Mouse (Mus musculus) kidney, embryonic 14.5 days (tissue): ENCODE measurements at regions not wholly inside any gene's neighbourhood (a gene's known extent, or its start where the extent isn't known, plus 50 kb on each side); places are given as distances from the start of the nearest gene placed in this dataset.

Experiments used
- ATAC-seq: fragments of 200-750 bp; cut with Nextera tagmentation; 2 replicates; pipeline ENCODE4 v1.8.0; 2017; ENCODE audit warnings: moderate number of reproducible peaks, mild to moderate bottlenecking, moderate TSS enrichment, moderate library complexity; ENCODE audit not compliant: low FRiP score, low TSS enrichment
- H3K27ac ChIP-seq: fragments of 300-500 bp; sonication (generic); 2 replicates; pipeline ENCODE4 v1.5.1; 2014; ENCODE audit warnings: low read depth, mild to moderate bottlenecking, low read length, moderate library complexity, mixed read lengths
- H3K27me3 ChIP-seq: fragments of 300-500 bp; sonication (generic); 2 replicates; pipeline ENCODE4 v1.6.1; 2014; ENCODE audit warnings: mild to moderate bottlenecking, low read length; ENCODE audit not compliant: control insufficient read depth, insufficient read depth
- H3K36me3 ChIP-seq: fragments of 300-500 bp; sonication (generic); 2 replicates; pipeline ENCODE4 v1.6.1; 2014; ENCODE audit warnings: low read length, mixed read lengths; ENCODE audit not compliant: control insufficient read depth, insufficient read depth
- H3K4me1 ChIP-seq: fragments of 300-500 bp; sonication (generic); 2 replicates; pipeline ENCODE4 v1.6.1; 2014; ENCODE audit warnings: low read length, mixed read lengths; ENCODE audit not compliant: control insufficient read depth, insufficient read depth
- H3K4me2 ChIP-seq: fragments of 300-500 bp; sonication (generic); replicated peaks from 2 replicates; pipeline ENCODE4 v1.6.1; 2014; ENCODE audit warnings: low read depth, mild to moderate bottlenecking, low read length
- H3K4me3 ChIP-seq: fragments of 300-500 bp; sonication (generic); 2 replicates; pipeline ENCODE4 v1.5.1; 2014; ENCODE audit warnings: mild to moderate bottlenecking, low read length
- H3K9ac ChIP-seq: fragments of 300-500 bp; sonication (generic); 2 replicates; pipeline ENCODE4 v1.6.1; 2014; ENCODE audit warnings: low read depth, mild to moderate bottlenecking, low read length, moderate library complexity
- H3K9me3 ChIP-seq: fragments of 300-500 bp; sonication (generic); 2 replicates; pipeline ENCODE4 v1.6.1; 2016; ENCODE audit warnings: low read length; ENCODE audit not compliant: control insufficient read depth
- WGBS: fragments of 180-500 bp; shearing (Covaris S2); extraction: QIAGEN DNeasy Blood & Tissue Kit; methylation state at CpG from one replicate; pipeline ENCODE4 v1.1.7; 2014; 5-methylcytosine and 5-hydroxymethylcytosine counted together

- H3K9me3 ChIP-seq = no peaks in the 10 kb centered on the region
- H3K36me3 ChIP-seq = no peaks in the 10 kb centered on the region
- ATAC-seq = no peak
- no peaks in the 10 kb centered on the region for H3K4me1 ChIP-seq
- no peak overlapping the region for H3K27ac ChIP-seq
- no peak overlapping the region for H3K4me3 ChIP-seq
- H3K27me3 ChIP-seq = peaks cover 3% of the 10 kb centered on the region; the same call in 1 of the 2 replicates
- H3K9ac ChIP-seq = no peak overlapping the region
- H3K4me2 ChIP-seq = no peak overlapping the region
- WGBS = 48% methylated on average over 3 of the region's 3 CpGs
These were observed 148.9 kb downstream of the Bcl11a start for GRCm38 (mm10) chr11:24226755-24227154.

DNA sequence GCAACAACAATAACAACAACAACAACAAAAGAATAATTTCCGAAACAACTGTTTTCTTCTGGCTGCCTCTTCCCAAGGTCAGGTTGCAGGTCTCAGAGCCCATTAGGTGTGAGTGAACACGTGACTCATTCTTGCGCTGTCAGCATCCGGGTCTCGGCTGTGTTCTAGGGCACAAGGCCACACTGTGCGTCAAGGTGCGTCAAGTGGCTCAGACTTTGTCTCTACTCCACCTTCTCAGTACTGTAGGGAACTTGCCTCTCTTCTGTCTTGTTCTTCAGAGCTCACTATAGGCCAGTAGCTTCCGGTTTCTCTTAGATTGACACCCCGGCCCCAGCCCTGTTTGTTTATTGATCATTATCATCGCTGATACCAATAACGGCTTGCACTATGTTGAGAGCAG, 155.5 kb downstream of the Bcl11a start:
- WGBS = 68% methylated on average over 11 of the region's 11 CpGs

DNA sequence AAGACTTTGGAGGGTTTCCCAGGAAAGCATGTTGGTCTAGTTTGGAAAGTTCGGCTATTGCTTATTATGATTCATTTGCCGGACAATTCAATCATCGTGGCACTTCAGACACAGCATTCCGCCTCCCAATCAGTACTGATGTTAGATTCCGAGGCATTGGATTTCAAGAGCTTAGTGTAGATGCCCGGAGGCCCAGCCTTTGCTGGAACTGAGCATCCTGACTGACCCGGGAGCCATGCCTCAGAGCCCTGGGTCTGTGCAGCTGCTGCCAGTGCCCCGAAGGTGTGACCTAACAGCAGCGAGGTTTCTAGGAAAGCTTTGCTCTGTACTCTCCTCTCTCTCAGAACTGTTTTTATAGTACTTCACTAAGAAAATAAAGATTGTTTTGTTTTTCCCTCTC, 156.0 kb downstream of the Bcl11a start:
- 20% methylated on average over 9 of the region's 9 CpGs for WGBS
- Histone ChIP-seq H3K36me3 (no peaks in the 10 kb centered on the region), H3K4me2 (no peak overlapping the region), H3K9ac (no peak overlapping the region), H3K27ac (no peak overlapping the region), H3K27me3 (no peaks in the 10 kb centered on the region), H3K4me3 (no peak overlapping the region), H3K4me1 (0 out of 2 replicates have a peak, but pooled peaks cover 7% of the 10 kb centered on the region), H3K9me3 (no peaks in the 10 kb centered on the region)
- peak; percentile 43; the same call in 1 of the 2 replicates for ATAC-seq

More for the DNA sequence above, 155.5 kb downstream of the Bcl11a start:
- no peak for ATAC-seq
- H3K9ac ChIP-seq = no peak overlapping the region
- H3K36me3 ChIP-seq = no peaks in the 10 kb centered on the region
- 0 out of 2 replicates have a peak, but pooled peaks cover 7% of the 10 kb centered on the region for H3K4me1 ChIP-seq
- no peak overlapping the region for H3K4me2 ChIP-seq
- no peak overlapping the region for H3K27ac ChIP-seq
- H3K4me3 ChIP-seq = no peak overlapping the region
- no peaks in the 10 kb centered on the region for H3K9me3 ChIP-seq
- H3K27me3 ChIP-seq = no peaks in the 10 kb centered on the region

- Histone ChIP-seq H3K27me3 (no peaks in the 10 kb centered on the region), H3K4me3 (no peak overlapping the region), H3K36me3 (no peaks in the 10 kb centered on the region), H3K9ac (no peak overlapping the region), H3K9me3 (no peaks in the 10 kb centered on the region), H3K4me1 (0 out of 2 replicates have a peak, but pooled peaks cover 7% of the 10 kb centered on the region), H3K27ac (no peak overlapping the region), H3K4me2 (no peak overlapping the region)
- 57% methylated on average over 3 of the region's 3 CpGs for WGBS
- no peak for ATAC-seq
These were observed 156.6 kb downstream of the Bcl11a start for GRCm38 (mm10) chr11:24234422-24234821.

DNA sequence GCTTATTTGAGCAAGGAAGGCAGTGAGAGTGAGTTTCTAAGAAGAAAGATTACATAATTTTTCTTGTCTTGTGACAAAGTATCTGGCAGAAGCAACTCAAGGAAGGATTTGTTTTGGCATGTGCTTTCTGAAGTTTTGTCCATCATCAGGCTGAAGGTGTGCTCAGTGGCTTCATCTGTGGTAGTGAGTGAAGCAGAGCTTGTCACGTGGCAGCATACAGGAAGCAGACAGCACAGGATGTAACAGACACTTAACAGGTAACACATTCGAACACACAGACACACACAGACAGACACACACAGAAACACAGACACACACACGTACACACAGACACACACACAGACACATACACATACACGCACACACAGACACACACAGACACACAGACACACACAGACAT, 157.5 kb downstream of the Bcl11a start:
- Histone ChIP-seq H3K4me2 (no peak overlapping the region), H3K27me3 (no peaks in the 10 kb centered on the region), H3K4me3 (no peak overlapping the region), H3K9me3 (no peaks in the 10 kb centered on the region), H3K9ac (no peak overlapping the region), H3K36me3 (no peaks in the 10 kb centered on the region), H3K4me1 (0 out of 2 replicates have a peak, but pooled peaks cover 7% of the 10 kb centered on the region), H3K27ac (no peak overlapping the region)
- WGBS = 80% methylated on average over 4 of the region's 4 CpGs
- no peak for ATAC-seq

DNA sequence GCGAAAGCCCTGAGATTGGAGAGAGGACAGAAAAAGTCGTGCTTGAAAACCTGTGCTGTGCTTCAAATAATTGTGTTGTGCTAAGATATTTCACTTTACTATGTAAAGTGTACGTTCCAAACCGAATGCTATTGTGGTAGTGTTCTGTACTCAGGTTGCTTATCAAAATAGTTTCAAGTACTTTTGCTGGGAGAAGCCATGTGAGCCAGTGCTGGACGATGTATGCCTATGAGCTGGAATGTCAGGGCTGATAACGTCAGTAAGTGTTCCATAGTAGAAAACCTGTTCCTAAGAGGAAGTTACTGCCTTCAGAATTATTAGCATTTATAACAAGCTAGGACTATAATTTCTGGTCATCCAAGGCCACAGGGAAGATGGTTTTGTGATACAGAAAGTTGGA, 161.8 kb downstream of the Bcl11a start:
- H3K36me3 ChIP-seq = no peaks in the 10 kb centered on the region
- ATAC-seq = no peak
- no peak overlapping the region for H3K9ac ChIP-seq
- 80% methylated on average over 6 of the region's 6 CpGs for WGBS
- no peaks in the 10 kb centered on the region for H3K9me3 ChIP-seq
- H3K4me3 ChIP-seq = no peak overlapping the region
- H3K4me1 ChIP-seq = no peaks in the 10 kb centered on the region
- no peaks in the 10 kb centered on the region for H3K27me3 ChIP-seq
- no peak overlapping the region for H3K4me2 ChIP-seq
- H3K27ac ChIP-seq = no peak overlapping the region

GRCm38 (mm10) chr11:24242096-24242495, 164.2 kb downstream of the Bcl11a start:
- Histone ChIP-seq H3K27me3 (no peaks in the 10 kb centered on the region), H3K27ac (no peak overlapping the region), H3K9me3 (no peaks in the 10 kb centered on the region), H3K9ac (no peak overlapping the region), H3K4me3 (no peak overlapping the region), H3K36me3 (no peaks in the 10 kb centered on the region), H3K4me1 (no peaks in the 10 kb centered on the region), H3K4me2 (no peak overlapping the region)
- 49% methylated on average over 4 of the region's 4 CpGs for WGBS
- ATAC-seq = no peak

DNA sequence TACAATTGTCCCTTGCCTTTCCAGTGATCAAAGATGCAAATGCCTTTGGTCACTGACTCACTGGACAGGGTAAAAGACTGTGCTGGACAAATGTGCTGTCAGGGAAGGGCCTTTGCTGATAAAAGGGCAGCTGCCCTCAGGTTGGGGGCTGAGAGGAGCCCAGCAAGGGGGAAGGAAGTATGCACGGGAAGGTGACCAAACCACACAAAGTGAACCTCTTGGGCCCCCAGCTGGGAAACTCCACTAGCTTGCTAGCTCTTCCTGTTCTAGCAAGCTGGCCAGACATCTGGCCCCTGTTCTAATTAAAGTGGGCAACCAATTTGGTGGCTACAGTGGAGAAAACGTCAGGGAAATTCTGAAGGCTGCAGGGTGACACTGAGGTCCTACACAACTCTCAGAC, 165.0 kb downstream of the Bcl11a start:
- Histone ChIP-seq H3K9me3 (no peaks in the 10 kb centered on the region), H3K9ac (no peak overlapping the region), H3K4me3 (no peak overlapping the region), H3K27ac (no peak overlapping the region), H3K4me2 (no peak overlapping the region), H3K4me1 (no peaks in the 10 kb centered on the region), H3K27me3 (no peaks in the 10 kb centered on the region), H3K36me3 (no peaks in the 10 kb centered on the region)
- no peak for ATAC-seq
- WGBS = 13% methylated on average over 2 of the region's 2 CpGs

GRCm38 (mm10) chr11:24245390-24245789, 167.5 kb downstream of the Bcl11a start:
- H3K4me2 ChIP-seq = no peak overlapping the region
- H3K9me3 ChIP-seq = no peaks in the 10 kb centered on the region
- WGBS = 73% methylated on average over 4 of the region's 4 CpGs
- H3K27me3 ChIP-seq = no peaks in the 10 kb centered on the region
- no peaks in the 10 kb centered on the region for H3K36me3 ChIP-seq
- H3K27ac ChIP-seq = no peak overlapping the region
- H3K4me1 ChIP-seq = no peaks in the 10 kb centered on the region
- H3K9ac ChIP-seq = no peak overlapping the region
- H3K4me3 ChIP-seq = no peak overlapping the region
- no peak for ATAC-seq
